Mouse (Mus musculus): ENCODE results near the gene Abcb7.

The Abcb7 gene

DNA sequence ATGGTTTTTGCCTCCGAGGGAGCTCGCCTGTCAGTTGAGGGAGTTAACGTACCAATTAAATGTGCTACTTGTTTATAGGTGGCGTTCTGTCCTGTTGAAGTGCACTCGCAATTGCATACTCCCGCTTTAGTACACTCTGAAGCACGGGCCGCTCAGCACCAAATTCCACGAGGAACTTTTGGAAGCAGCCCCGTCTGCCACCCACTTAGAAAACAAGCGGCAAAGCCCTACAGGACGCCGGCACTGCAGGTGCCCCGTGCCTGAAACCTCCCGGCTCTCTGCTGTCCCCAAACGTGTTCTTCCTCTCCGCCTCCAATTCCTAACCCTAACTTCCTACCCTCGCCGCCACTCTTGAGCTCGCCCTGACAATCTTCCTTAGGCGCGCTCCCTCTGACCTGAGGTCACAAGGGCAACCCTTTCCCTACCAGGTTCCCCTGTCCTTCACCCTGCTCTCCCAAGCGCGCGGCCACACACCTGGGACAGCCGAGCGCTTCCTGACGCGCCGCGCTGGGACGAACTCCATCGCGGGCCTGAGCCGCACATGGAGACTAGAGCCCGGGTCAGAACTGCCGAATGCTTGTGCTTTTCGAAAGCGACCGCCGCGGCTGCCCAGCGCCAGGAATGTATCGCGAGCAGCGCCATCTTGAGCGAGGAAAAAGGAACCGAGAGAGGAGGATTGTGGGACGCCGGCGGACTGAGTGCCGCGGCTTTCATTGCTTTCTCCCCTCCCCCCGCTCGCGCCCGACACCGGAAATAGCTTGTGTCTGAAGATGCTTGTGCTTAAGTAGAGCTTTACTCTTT, at the start of gene Abcb7:
Abcb7 (minus strand) TSS at position 674 of the 801 bp plus-strand sequence.
- DNase-seq, result peak; percentile 81

DNA sequence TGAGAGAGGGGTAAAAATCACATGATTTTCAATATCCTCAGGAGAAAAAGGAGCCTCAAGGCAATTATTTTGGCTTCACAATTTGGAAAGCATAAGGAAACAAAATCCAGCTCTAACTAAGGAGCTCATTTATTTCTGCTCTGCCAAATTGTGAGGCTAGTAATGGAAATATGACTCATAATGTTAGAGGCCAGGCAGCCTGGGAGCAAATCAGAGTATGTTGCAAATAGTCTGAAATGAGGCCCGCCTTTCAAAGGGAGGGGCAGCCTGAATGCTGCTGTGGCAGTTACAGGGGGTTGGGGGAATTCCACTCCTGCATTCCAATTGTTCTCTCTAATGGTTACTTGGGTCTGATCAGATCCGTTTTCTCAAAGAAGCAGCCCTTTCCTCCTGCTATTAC, 48.1 kb upstream of the Abcb7 start:
- DNase-seq, result no peak

DNA sequence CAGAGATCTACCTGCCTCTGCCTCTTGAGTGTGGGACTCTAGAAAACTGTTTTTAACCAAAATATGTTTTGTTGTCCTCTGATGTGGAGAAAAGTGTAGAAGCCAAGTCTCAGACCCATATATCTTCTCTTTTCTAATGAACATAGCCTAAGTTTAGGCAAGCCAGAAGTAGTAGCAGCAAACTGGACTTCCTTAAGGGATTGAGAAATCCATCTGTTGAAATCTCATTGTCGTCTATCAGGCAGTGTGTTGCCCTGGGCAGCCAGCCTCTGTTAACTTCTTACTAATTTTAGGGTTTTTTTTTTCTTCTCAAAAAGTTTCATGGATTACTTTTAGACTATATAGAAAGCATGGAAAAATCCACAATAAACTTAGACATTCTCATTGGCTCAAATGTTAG, 38.8 kb upstream of the Abcb7 start:
- no peak for DNase-seq

DNA sequence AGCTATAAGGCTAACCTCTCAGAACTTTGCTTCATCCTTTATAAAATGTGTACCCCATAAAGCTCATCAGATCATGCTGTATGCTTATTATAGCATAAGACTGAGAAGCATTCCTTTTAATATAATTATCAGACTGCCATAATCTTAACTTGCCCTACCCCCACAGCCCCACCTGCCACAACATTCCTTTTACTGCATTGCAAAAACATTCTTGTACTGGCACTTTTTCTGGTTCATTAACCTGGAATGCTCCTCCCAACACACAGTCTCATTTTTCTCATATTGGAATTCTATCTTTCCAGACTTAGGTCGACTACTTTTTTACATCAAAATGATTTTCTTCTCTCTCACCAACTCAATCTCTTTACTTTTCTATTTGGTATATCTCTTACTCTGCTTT, 19.8 kb upstream of the Abcb7 start:
- no peak for DNase-seq

DNA sequence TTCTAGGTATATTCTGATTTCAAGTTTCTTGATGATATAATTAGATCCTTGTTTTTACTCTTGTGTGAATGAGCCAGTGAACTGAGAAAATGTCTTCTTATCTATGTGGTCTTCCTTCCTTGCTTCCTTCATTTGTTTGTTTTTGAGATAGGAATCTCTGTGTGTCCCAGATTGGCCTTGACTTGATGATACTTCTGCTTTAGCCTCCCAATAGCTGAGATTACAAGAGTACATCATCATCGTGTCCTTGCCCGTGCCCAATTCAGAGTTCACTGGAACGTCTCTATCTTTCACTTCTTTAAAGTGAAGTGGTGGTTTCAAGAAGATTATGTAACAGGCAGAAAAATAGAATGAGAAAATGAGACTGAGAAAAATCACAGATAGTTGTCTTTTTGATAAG, 14.5 kb upstream of the Abcb7 start:
- no peak for DNase-seq

DNA sequence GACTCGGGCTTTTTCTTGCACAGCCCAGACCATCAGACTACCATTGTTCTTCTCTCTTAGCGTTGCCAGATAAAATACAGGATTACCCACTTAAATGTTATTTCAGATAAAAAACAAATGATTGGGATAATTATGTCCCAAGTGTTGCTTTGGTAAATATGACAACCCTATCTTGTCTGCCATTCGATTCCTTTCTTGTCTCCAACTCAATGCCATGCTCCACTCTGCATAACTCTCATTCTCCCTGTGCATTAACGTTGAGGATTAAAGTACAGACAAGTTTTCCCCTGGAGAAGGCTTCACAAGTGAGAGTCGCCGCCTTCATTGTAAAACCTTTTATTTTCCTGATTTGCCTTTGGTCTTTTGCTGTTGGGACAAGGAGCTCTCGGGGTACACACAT, 339 bp upstream of the Abcb7 start:
- no peak for DNase-seq

DNA sequence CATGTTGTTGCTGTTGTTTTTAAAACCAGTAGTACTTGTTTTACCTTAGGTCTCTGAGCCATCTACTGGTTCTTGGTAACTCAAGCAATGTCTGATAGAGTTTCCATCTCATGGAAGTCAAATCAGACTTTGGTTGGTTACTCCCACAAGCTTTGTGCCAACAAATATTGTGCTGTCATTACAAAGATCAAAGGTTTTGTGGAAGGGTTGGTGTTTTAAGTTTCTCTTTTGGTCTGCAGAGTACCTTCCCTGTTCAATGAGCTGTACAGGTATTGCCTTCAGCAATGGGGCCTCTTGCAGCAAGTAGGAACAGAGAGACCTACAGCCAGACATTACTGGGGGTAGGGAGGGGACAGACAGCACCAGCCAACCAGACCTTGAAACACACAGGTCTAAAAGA, 5.5 kb downstream of the Abcb7 start:
- DNase-seq, result no peak

DNA sequence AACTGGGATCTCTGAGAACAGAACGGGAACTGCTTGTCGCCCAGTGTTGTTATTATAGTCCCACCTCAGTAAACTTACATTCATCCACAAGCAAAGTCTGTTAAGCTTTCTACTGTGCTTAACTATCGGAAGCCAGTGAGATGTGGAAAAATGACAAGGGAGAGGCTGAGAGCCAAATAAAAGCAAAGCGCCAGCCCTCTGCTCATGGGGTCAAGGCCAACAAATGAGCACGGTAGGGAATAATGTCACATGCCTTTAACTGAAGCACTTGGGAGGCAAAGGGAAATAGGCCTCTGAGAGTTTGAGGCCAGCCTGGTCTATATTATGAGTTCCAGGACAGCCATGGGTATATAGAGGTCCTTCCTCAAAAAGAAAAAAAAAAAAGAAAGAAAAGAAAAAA, 11.2 kb downstream of the Abcb7 start:
- no peak for DNase-seq

DNA sequence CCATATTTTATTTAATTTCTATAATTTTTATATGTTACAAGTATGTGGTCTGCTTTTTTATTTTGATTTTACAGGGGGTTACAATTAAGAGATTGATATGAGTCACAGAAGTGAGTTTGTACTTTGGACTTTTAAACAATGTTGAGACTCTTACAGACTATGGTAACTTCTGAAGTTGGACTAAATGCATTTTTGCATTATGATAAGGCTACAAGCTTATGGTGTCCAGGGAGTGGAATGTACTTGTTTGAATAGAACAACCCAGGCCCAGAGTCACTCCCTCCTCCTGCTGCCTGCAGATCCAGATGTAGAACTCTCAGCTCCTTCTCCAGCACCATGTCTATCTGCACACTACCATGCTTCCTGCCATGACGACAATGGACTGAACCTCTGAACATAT, 12.5 kb downstream of the Abcb7 start:
- DNase-seq, result no peak

DNA sequence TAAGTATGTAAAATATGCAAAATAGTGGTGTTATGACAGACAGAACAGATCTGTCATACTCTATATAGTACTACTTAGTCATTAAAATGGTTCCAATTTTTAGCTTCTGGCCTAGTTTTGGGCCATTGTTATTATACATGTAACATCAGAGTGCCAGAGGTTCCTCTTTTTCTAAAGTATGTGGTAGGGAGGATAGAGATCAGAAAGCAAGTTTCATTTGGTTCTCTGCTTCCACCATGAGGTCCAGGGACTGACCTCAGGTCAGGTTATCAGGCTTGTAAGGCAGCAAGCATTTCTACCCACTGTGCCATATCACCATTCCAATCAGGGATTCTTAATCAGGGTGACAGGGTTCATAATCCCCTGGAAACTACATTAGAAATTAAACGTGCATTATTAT, 16.1 kb downstream of the Abcb7 start:
- DNase-seq, result no peak

DNA sequence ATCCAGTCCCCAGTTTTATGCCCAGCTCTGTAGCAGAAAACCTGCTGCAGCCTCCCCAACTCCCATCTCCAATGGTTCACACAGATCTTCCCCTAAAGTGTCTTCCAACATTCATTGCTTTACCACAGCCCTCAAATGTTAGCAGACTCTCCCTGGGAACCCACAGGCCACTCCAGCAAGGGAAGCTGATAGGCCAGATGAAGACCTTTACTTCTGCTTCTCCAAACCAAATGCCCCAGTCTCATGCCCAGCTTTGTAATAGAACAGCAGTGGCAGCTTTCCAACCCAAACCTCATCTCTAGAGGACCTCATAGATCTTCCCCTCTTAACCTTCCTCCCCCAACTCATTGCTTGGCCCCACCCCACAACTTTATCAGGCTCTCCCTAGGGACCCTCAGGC, 54.0 kb downstream of the Abcb7 start:
- DNase-seq, result no peak

DNA sequence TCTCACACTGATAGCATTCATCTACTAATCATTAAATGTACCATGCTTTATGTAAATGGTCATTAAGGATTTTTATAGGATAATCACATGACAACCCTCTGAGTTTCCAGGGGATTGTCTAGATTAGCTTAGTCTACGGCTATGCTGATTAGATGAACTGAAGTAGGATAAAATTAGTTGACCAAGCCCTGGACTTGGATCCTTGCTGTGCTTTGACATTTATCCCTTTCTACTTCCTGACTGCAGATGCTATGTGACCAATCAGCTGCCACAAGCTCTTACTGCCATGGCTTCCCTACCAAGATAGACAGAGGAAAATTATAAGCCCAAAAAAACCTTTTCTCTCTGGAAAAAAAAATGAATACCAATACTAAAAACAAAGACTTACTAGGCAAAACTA, 57.8 kb downstream of the Abcb7 start:
- no peak for DNase-seq

DNA sequence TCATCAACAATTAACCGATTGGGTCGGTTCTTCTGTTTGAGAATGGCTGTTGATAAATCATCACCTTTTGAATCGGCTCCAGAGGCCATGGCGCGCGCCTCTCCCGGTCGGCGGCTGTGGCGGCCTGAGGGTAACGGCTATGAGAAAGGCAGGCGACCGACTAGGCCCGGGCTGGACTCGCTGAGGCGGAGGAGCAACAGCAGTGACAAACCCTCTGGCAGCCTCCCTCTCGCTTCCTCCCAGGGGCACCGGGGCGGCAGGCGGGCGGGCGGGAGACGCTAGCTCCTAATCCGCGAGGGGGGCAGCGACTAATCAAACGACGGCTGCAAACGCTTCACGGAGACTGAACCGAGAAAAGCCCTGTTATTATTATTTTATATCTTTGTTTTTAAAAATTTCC, 65.5 kb downstream of the Abcb7 start:
- DNase-seq, result peak; percentile 9

DNA sequence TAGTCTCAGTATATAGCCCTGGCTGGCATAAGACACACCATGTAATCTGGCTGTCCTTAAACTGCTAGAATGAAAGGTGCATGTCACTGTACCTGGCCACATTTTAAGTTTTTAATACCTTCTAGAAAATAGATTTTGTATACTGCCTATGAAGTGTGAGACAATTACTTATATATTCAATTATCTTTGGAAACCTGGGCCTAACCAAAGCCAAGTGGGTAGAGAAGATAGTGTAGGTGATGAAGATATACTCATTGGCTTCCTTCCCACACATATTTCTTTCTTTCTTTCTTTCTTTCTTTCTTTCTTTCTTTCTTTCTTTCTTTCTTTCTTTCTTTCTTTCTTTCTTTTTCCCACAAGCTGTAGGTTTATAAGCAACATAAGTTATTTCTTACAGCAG, 121.9 kb downstream of the Abcb7 start:
- no peak for DNase-seq

DNA sequence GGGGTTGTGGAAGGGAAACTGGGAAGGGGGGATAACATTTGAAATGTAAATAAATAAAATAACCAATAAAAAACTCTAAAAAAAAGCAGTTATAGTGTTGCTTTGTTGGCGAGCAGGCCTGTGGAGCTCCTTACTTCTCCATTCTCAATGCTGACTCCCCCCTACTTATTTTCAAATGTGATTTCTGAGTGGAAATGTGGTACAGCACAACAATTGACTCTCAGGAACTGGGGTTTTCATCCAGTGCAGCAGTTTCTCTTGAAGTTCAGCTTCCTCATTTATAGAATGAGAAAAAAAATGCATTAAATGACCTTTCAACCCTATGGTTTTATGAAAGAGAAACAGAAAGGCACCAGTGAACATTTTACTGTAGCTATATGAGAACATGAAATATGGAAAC, 133.8 kb downstream of the Abcb7 start:
- no peak for DNase-seq

DNA sequence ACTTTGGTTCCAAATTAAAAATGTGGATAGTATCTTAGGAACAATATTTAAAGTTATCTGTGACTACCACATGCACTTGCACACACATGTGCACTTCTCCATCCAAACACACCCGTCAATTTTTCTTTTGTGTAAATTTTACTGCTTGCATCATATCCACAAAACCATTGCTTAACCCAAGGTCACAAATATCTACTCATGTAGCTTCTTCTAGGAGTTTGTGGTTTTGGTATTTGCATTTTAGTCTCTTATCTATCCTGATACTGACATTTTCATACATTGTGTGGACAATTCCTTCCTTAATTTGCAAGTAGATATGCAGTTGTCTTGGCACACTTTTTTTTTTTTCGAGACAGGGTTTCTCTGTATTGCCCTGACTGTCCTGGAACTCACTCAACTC, 149.3 kb downstream of the Abcb7 start:
- DNase-seq, result no peak

DNA sequence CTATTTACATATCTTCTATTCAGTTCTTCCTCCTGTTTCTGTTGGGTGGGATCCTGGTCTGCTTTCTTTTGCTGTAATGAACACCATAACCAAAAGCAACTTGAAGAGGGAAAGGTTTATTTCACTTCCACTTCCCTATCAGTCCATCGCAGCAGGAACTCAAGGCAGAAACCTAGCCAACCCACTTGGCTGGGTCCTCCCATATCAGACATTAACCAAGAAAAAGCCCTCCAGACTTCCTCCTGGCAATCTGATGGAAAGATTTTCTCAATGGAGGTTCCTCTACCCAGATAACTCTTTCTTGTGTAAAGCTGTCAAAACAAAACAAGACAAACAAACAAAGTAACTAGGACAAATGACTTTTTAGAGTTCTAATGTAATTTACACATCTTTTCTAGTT, 151.2 kb downstream of the Abcb7 start:
- no peak for DNase-seq

DNA sequence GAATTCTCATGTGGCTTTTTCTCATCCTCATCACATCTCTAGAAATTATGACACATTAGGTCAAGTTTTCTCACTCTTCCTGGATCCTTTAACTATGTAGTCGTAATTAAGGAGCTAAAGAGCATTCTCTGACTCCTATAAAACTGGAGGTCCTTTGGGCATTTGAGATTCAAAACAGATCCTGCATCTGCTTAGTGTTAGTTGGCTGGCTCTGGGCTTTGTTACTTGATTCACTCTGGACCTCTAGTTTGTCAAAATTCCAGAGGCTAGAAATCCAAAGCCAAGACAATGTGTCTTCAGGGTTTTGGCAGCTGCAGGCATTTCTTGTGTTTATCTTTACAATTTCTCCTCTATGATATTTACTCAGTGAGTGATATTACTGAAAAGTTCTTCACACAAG, 157.1 kb downstream of the Abcb7 start:
- no peak for DNase-seq

Measured in right cerebral cortex, postnatal 25 days (tissue).